Mouse (Mus musculus): ENCODE measurements at regions not wholly inside any gene's neighbourhood (a gene's known extent, or its start where the extent isn't known, plus 50 kb on each side); places are given as distances from the start of the nearest gene placed in this dataset.

DNA sequence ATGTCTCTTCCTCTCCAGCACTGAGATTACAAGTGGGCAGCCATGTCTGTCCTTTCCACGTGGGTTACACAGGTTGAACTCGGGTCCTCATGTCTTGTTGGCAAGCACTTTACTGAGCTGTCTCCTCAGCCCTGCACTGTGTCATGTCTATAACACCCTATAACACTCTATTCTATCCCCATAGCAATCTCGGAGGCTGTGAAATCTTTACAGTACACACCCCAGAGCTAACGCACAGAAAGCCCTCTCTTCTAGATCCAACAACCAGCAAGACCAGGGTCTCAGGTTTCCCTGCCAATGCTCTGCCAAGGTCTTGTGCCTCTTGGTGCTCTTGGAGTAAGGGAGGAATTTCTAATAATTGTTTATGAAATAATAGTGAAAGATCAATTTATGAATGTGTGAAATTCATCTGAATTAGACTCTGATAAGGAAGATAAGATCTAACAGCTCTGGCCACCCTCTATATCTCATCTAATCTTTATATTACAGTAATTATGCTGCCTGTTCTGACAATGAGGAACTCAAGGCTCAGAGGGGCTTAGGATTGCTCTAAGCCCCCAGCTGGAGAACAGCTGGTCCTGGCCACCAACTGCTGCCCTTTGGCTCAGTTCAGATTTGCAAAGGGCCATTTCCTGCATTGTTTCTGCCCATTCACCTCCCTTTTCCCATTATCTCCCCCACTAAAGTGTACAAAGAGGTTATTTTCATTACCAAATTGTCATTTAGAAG is 398.6 kb downstream of the Cdk5rap2 start:
- Histone ChIP-seq H3K4me1 (ENCODE audit: control insufficient read depth in 1 of 2, insufficient read depth in 2 of 2) (peaks cover 0 to 3% of the 10 kb centered on the region in 2 experiments; a peak in 1 of 4 replicates), H3K27me3 (replicated peaks) (no peaks in the 10 kb centered on the region), H3K79me2 (replicated peaks; ENCODE audit: control insufficient read depth, extremely low read depth, insufficient read depth, poor library complexity, severe bottlenecking) (no peaks in the 10 kb centered on the region), H3K9me3 (replicated peaks; ENCODE audit: low read length) (peaks cover 19% of the 10 kb centered on the region), H3K27ac (ENCODE audit: insufficient read depth, low read depth) (no peak overlapping the region), H3K36me3 (replicated peaks in 1 of 2; ENCODE audit: control insufficient read depth in 1 of 2, insufficient read depth in 1 of 2, low read length in 1 of 2) (no peaks in the 10 kb centered on the region), H3K4me2 (ENCODE audit: insufficient read depth, low read depth, poor library complexity, severe bottlenecking) (no peak overlapping the region), H3K4me3 (replicated peaks in 1 of 3; ENCODE audit: low read depth in 2 of 3, low read length in 2 of 3, poor library complexity in 1 of 3) (no peak overlapping the region), H3K9ac (ENCODE audit: insufficient read depth, low read depth) (no peak overlapping the region)
- no peak for DNase-seq (ENCODE audit: extremely low read depth)
- TF ChIP-seq SIN3A (IDR thresholded peaks at IDR 0.05; ENCODE audit: low read length), result no peak
- TF ChIP-seq BHLHE40 (IDR thresholded peaks at IDR 0.05; ENCODE audit: low read depth, low read length), result no peak
- no peak for TF ChIP-seq TBP (conservative IDR thresholded peaks at IDR 0.05; ENCODE audit: low read depth, low read length)
- TF ChIP-seq MYC (IDR thresholded peaks at IDR 0.05; ENCODE audit: low read depth, low read length), result no peak
- no peak for TF ChIP-seq PAX5 (IDR thresholded peaks at IDR 0.05; ENCODE audit: low read length)
- TF ChIP-seq CHD1 (IDR thresholded peaks at IDR 0.05; ENCODE audit: low read depth, low read length), result no peak
- no peak for TF ChIP-seq NRF1 (IDR thresholded peaks at IDR 0.05; ENCODE audit: low read depth, low read length)
- no peak for TF ChIP-seq ETS1 (conservative IDR thresholded peaks at IDR 0.05; ENCODE audit: low read depth, low read length)
- no peak for TF ChIP-seq HCFC1 (IDR thresholded peaks at IDR 0.05; ENCODE audit: low read depth, low read length)
- no peak for TF ChIP-seq GABPA (IDR thresholded peaks at IDR 0.05; ENCODE audit: insufficient replicate concordance, low read depth, low read length)
- no peak for TF ChIP-seq MAX (IDR thresholded peaks at IDR 0.05; ENCODE audit: low read length)
- TF ChIP-seq RAD21 (IDR thresholded peaks at IDR 0.05; ENCODE audit: low read depth, low read length), result no peak
- in situ Hi-C loops (cut with MboI; ENCODE audit: low pct_ligation_motif_present, low pct_unique_long_range_greater_than_20kb, low sequenced_read_pairs) (no loop called here), dilution Hi-C loops (cut with MboI; ENCODE audit: extremely low pct_ligation_motif_present, extremely low pct_unique_long_range_greater_than_20kb, low sequenced_read_pairs) (no loop called here)

DNA sequence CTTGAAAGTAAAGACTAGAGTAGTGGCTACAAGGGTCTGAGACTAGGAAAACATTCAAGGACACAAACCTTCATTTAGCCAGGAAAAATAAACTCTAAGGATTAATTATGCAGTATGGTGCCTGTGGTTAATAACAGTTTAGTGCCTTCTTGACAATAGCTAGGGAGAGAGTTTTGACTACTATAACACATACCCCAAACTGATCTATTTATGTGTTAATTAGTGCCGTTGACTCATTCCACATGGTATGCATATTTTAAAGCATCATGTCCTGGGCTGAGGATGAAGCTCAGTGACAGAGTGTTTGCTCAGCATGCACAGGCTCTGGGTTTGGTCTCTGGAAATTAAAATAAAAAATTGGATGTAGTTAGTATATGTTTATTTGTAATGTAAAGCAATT is 399.8 kb downstream of the Cdk5rap2 start:
- dilution Hi-C loops (cut with MboI; ENCODE audit: extremely low pct_ligation_motif_present, extremely low pct_unique_long_range_greater_than_20kb, low sequenced_read_pairs) (no loop called here), in situ Hi-C loops (cut with MboI; ENCODE audit: low pct_ligation_motif_present, low pct_unique_long_range_greater_than_20kb, low sequenced_read_pairs) (no loop called here)
- Histone ChIP-seq H3K9ac (ENCODE audit: insufficient read depth, low read depth) (no peak overlapping the region), H3K4me2 (ENCODE audit: insufficient read depth, low read depth, poor library complexity, severe bottlenecking) (no peak overlapping the region), H3K4me3 (replicated peaks in 1 of 3; ENCODE audit: low read depth in 2 of 3, low read length in 2 of 3, poor library complexity in 1 of 3) (no peak overlapping the region), H3K79me2 (replicated peaks; ENCODE audit: control insufficient read depth, extremely low read depth, insufficient read depth, poor library complexity, severe bottlenecking) (no peaks in the 10 kb centered on the region), H3K9me3 (replicated peaks; ENCODE audit: low read length) (peaks cover 18% of the 10 kb centered on the region), H3K4me1 (ENCODE audit: control insufficient read depth in 1 of 2, insufficient read depth in 2 of 2) (no peaks in the 10 kb centered on the region), H3K36me3 (replicated peaks in 1 of 2; ENCODE audit: control insufficient read depth in 1 of 2, insufficient read depth in 1 of 2, low read length in 1 of 2) (no peaks in the 10 kb centered on the region), H3K27ac (ENCODE audit: insufficient read depth, low read depth) (no peak overlapping the region), H3K27me3 (replicated peaks) (no peaks in the 10 kb centered on the region)
- TF ChIP-seq POLR2AphosphoS2 (IDR thresholded peaks at IDR 0.05; ENCODE audit: low read depth, low read length) (no peak), NELFE (IDR thresholded peaks at IDR 0.05; ENCODE audit: low read depth, low read length) (no peak), JUND (conservative IDR thresholded peaks at IDR 0.05; ENCODE audit: low read depth, low read length) (no peak), GABPA (IDR thresholded peaks at IDR 0.05; ENCODE audit: insufficient replicate concordance, low read depth, low read length) (no peak), HCFC1 (IDR thresholded peaks at IDR 0.05; ENCODE audit: low read depth, low read length) (no peak), IRF4 (IDR thresholded peaks at IDR 0.05; ENCODE audit: low read depth, low read length) (no peak), ELF1 (IDR thresholded peaks at IDR 0.05; ENCODE audit: low read depth, low read length) (no peak), ZMIZ1 (IDR thresholded peaks at IDR 0.05; ENCODE audit: low read depth, low read length) (no peak), RCOR1 (conservative IDR thresholded peaks at IDR 0.05; ENCODE audit: low read depth, low read length) (no peak), KAT2A (IDR thresholded peaks at IDR 0.05; ENCODE audit: insufficient replicate concordance, low read length) (no peak), CHD1 (IDR thresholded peaks at IDR 0.05; ENCODE audit: low read depth, low read length) (no peak), TCF12 (IDR thresholded peaks at IDR 0.05; ENCODE audit: low read depth, low read length) (no peak)
- no peak for DNase-seq (ENCODE audit: extremely low read depth)

Measured in CH12.LX (cell line).